In genomic region chr11:76436009-76436408, GRCm38 (mm10) we compare ENCODE assay signal across 8 mouse cellular contexts. TPM values are rescaled to one million over a fixed set of nuclear protein-coding genes. Genes with fewer than 3 reads are reported as not detected.
A peak's percentile ranks its signal among the peaks of the same experiment; 100 is the strongest.
DNase-seq lines count a peak whose midpoint lies in the region; ATAC-seq and TF ChIP-seq lines count a peak whose summit lies in the region.
"Had no signal": no experiment of that assay in that cellular context is flagged by ENCODE, and none has a peak within 500 bp of the region (broad histone marks: within the 10 kb centered on the region; RNA-seq: fewer than 3 reads in every experiment).

No protein-coding gene starts in this region.

- H3K9me3 ChIP-seq in embryonic facial prominence, embryonic 15.5 days (replicated peaks): no peaks in the 10 kb centered on the region
- no peaks in the 10 kb centered on the region for H3K9me3 ChIP-seq in heart, embryonic 14.5 days (ENCODE audit: control insufficient read depth, low read length)
- no peaks in the 10 kb centered on the region for H3K9me3 ChIP-seq in limb, embryonic 13.5 days
- H3K9me3 ChIP-seq: liver, embryonic 13.5 days had no signal

- H3K9ac ChIP-seq in embryonic facial prominence, embryonic 15.5 days: 0 out of 2 replicates have a peak overlapping the region, but pooled peaks have one; percentile 6
- H3K9ac ChIP-seq in heart, embryonic 14.5 days (ENCODE audit: low read length): peak overlapping the region; percentile 76; the same call in 1 of the 2 replicates
- peak overlapping the region; percentile 36; the same call in 1 of the 2 replicates for H3K9ac ChIP-seq in limb, embryonic 13.5 days
- H3K9ac ChIP-seq: liver, embryonic 13.5 days had no signal

- H3K27ac ChIP-seq in left cerebral cortex, adult 2 months: peak overlapping the region; percentile 50
- H3K27ac ChIP-seq in embryonic facial prominence, embryonic 15.5 days (replicated peaks): peak overlapping the region; percentile 88; the same call in 1 of the 2 replicates
- H3K27ac ChIP-seq in heart, embryonic 14.5 days (replicated peaks in 1 of 2; ENCODE audit: control insufficient read depth in 1 of 2, insufficient read depth in 1 of 2, low read depth in 2 of 2, low read length in 2 of 2): no peak overlapping the region
- 0 out of 2 replicates have a peak overlapping the region, but pooled peaks have one; percentile 7 for H3K27ac ChIP-seq in limb, embryonic 13.5 days
- H3K27ac ChIP-seq: liver, embryonic 13.5 days had no signal

- DNase-seq in left cerebral cortex, adult 2 months (ENCODE audit: extremely low spot score in 1 of 2, low spot score in 2 of 2): no peak
- DNase-seq in left cerebral cortex, postnatal 36 days (ENCODE audit: low spot score in 2 of 2): no peak
- DNase-seq in urinary bladder, postnatal 14 days (ENCODE audit: low spot score): no peak
- DNase-seq: liver, embryonic 13.5 days had no signal

- WGBS in embryonic facial prominence, embryonic 15.5 days: 82% methylated on average over 5 of the region's 5 CpGs
- WGBS in heart, embryonic 14.5 days: 71% methylated on average over 5 of the region's 5 CpGs
- WGBS in limb, embryonic 13.5 days: 72% methylated on average over 5 of the region's 5 CpGs

- intact Hi-C loops in left cerebral cortex, adult 2 months (cut with DNase I): no loop called here
- intact Hi-C loops in left cerebral cortex, postnatal 36 days (cut with DNase I): no loop called here

- H3K4me1 ChIP-seq in embryonic facial prominence, embryonic 15.5 days: peaks cover 70% of the 10 kb centered on the region
- H3K4me1 ChIP-seq in heart, embryonic 14.5 days (ENCODE audit: control insufficient read depth in 2 of 2, insufficient read depth in 2 of 2, low read length in 2 of 2): peaks cover 45 to 76% of the 10 kb centered on the region in 2 experiments
- peaks cover 85% of the 10 kb centered on the region for H3K4me1 ChIP-seq in limb, embryonic 13.5 days

- peak overlapping the region; percentile 74 for H3K4me2 ChIP-seq in embryonic facial prominence, embryonic 15.5 days (replicated peaks)
- H3K4me2 ChIP-seq in heart, embryonic 14.5 days (ENCODE audit: low read length): peak overlapping the region; percentile 78
- peak overlapping the region; percentile 83 for H3K4me2 ChIP-seq in limb, embryonic 13.5 days (replicated peaks)

- H3K4me3 ChIP-seq in left cerebral cortex, adult 2 months: peak overlapping the region; percentile 20
- H3K4me3 ChIP-seq in embryonic facial prominence, embryonic 15.5 days (replicated peaks): peak overlapping the region; percentile 49
- peak overlapping the region in 1 of 2 experiments; percentile 47; a peak in 1 of 4 replicates for H3K4me3 ChIP-seq in heart, embryonic 14.5 days (ENCODE audit: control insufficient read depth in 1 of 2, insufficient read depth in 1 of 2, low read depth in 1 of 2, low read length in 2 of 2)
- H3K4me3 ChIP-seq in limb, embryonic 13.5 days: peak overlapping the region; percentile 54

- H3K36me3 ChIP-seq in embryonic facial prominence, embryonic 15.5 days: peaks cover 9% of the 10 kb centered on the region; the same call in 1 of the 2 replicates
- H3K36me3 ChIP-seq in heart, embryonic 14.5 days (ENCODE audit: control insufficient read depth, insufficient read depth, low read length): peaks cover 18% of the 10 kb centered on the region
- peaks cover 26% of the 10 kb centered on the region for H3K36me3 ChIP-seq in limb, embryonic 13.5 days
- H3K36me3 ChIP-seq: liver, embryonic 13.5 days had no signal

- H3K27me3 ChIP-seq in embryonic facial prominence, embryonic 15.5 days: no peaks in the 10 kb centered on the region
- no peaks in the 10 kb centered on the region for H3K27me3 ChIP-seq in heart, embryonic 14.5 days (ENCODE audit: control insufficient read depth, insufficient read depth, low read length)
- no peaks in the 10 kb centered on the region for H3K27me3 ChIP-seq in limb, embryonic 13.5 days

- no peak for TF ChIP-seq CTCF in left cerebral cortex, adult 2 months (IDR thresholded peaks at IDR 0.05)

- no peak for ATAC-seq in embryonic facial prominence, embryonic 15.5 days (ENCODE audit: insufficient number of reproducible peaks, low FRiP score, low TSS enrichment, low read depth)
- no peak for ATAC-seq in heart, embryonic 14.5 days (ENCODE audit: insufficient number of reproducible peaks, insufficient read depth, low FRiP score, low read depth)
- no peak for ATAC-seq in limb, embryonic 13.5 days (ENCODE audit: low FRiP score, low read depth)
- ATAC-seq in CD4-positive, CD25-positive, alpha-beta regulatory T cell, adult 4 months: no peak

RNA-seq across cellular contexts. Expression of gene Timm22, which starts 29.3 kb away (rescaled TPM):
- 10 to 100 TPM; 30.3 to 38.8 TPM for total RNA-seq in left cerebral cortex, adult 2 months (2021)
- 10 to 100 TPM; 38.3 to 38.4 TPM for total RNA-seq in left cerebral cortex, postnatal 36 days (2021)
- polyA plus RNA-seq in embryonic facial prominence, embryonic 15.5 days (2015; fragmentation: Nextera tagmentation; extraction: Ambion mirVana): 101 and 106 TPM in 2 replicates
- polyA plus RNA-seq in heart, embryonic 14.5 days (2014; fragmentation: Nextera tagmentation; extraction: Ambion mirVana): 93.4 and 96.2 TPM in 2 replicates
- polyA plus RNA-seq in limb, embryonic 13.5 days (2015; fragmentation: Nextera tagmentation; extraction: Ambion mirVana): 125 and 126 TPM in 2 replicates
- 10 to 100 TPM; 55.6 to 64.4 TPM for polyA plus RNA-seq in CD4-positive, CD25-positive, alpha-beta regulatory T cell, adult 4 months (2017; shearing (Covaris generic))

RNA-seq across cellular contexts. Expression of gene Nxn, which starts 37.1 kb away (rescaled TPM):
- total RNA-seq in left cerebral cortex, adult 2 months (2021): 10 to 100 TPM; 11.2 TPM
- total RNA-seq in left cerebral cortex, postnatal 36 days (2021): 10 to 100 TPM; 11.0 to 11.6 TPM
- polyA plus RNA-seq in embryonic facial prominence, embryonic 15.5 days (2015; fragmentation: Nextera tagmentation; extraction: Ambion mirVana): 72.1 and 74.8 TPM in 2 replicates
- 23.7 and 26.8 TPM in 2 replicates for polyA plus RNA-seq in heart, embryonic 14.5 days (2014; fragmentation: Nextera tagmentation; extraction: Ambion mirVana)
- polyA plus RNA-seq in limb, embryonic 13.5 days (2015; fragmentation: Nextera tagmentation; extraction: Ambion mirVana): 55.4 and 57.6 TPM in 2 replicates
- polyA plus RNA-seq in CD4-positive, CD25-positive, alpha-beta regulatory T cell, adult 4 months (2017; shearing (Covaris generic)): 1 to 10 TPM; 1.3 to 2.0 TPM

Comparison
In these comparisons a context has a peak if more than half of its experiments do, and no peak if none do; other contexts are left out.
1. H3K27ac ChIP-seq: peak in left cerebral cortex, adult 2 months (single experiment), embryonic facial prominence, embryonic 15.5 days (single experiment) and limb, embryonic 13.5 days (single experiment); none in heart, embryonic 14.5 days (0 of 2).
2. H3K9ac ChIP-seq: peak in every context shown above with its lines; median percentile 76 in heart, embryonic 14.5 days; 36 in limb, embryonic 13.5 days; 6 in embryonic facial prominence, embryonic 15.5 days.
3. Peak in every context shown above with its lines, with median percentiles within 50 percentile points of each other: H3K4me2 ChIP-seq.